Mouse (Mus musculus) megakaryocyte, embryonic 14.5 days (primary cell): ENCODE results near the gene Gm20388.

ENCODE experiments used
- FLI1 ChIP-seq: IDR thresholded peaks from 2 replicates; pipeline ENCODE4 v1.6.1; 2012; ENCODE audit warnings: low read length, inconsistent platforms, mixed read lengths
- GATA1 ChIP-seq: IDR thresholded peaks from 3 replicates; pipeline ENCODE4 v1.6.1; 2012; ENCODE audit warnings: mixed read lengths, low read length, inconsistent platforms, borderline replicate concordance

- no peak for TF ChIP-seq GATA1
- TF ChIP-seq FLI1 = no peak
These were observed 220.5 kb downstream of the Gm20388 start for GRCm38 (mm10) chr8:120131158-120131557.
